Comparison of ENCODE assay signal across 33 mouse cellular contexts in genomic region chr2:80502132-80502531, GRCm38 (mm10). TPM values are rescaled to one million over a fixed set of nuclear protein-coding genes. Genes with fewer than 3 reads are reported as not detected.
"Had no signal": no experiment of that assay in that cellular context is flagged by ENCODE, and none has a peak within 500 bp of the region (broad histone marks: within the 10 kb centered on the region; RNA-seq: fewer than 3 reads in every experiment).

No protein-coding gene starts in this region.

- H3K4me3 ChIP-seq: left cerebral cortex, adult 2 months; limb, embryonic 10.5 days; limb, embryonic 12.5 days; limb, embryonic 13.5 days; limb, embryonic 15.5 days; liver, embryonic 13.5 days; liver, embryonic 15.5 days; lung, embryonic 15.5 days; megakaryocyte, embryonic 14.5 days; midbrain, embryonic 12.5 days; midbrain, embryonic 13.5 days; midbrain, embryonic 15.5 days; myocyte; neural tube, embryonic 12.5 days had no signal

- H3K9ac ChIP-seq: limb, embryonic 12.5 days; limb, embryonic 13.5 days; limb, embryonic 15.5 days; liver, embryonic 13.5 days; liver, embryonic 14.5 days; liver, embryonic 15.5 days; lung, embryonic 14.5 days; lung, embryonic 15.5 days; midbrain, embryonic 12.5 days; midbrain, embryonic 13.5 days; midbrain, embryonic 15.5 days; neural tube, embryonic 12.5 days had no signal

- H3K4me2 ChIP-seq: limb, embryonic 12.5 days; limb, embryonic 13.5 days; limb, embryonic 15.5 days; liver, embryonic 13.5 days; liver, embryonic 15.5 days; lung, embryonic 14.5 days; lung, embryonic 15.5 days; midbrain, embryonic 12.5 days; midbrain, embryonic 13.5 days; midbrain, embryonic 15.5 days; neural tube, embryonic 12.5 days had no signal

- H3K4me1 ChIP-seq: limb, embryonic 10.5 days; limb, embryonic 12.5 days; limb, embryonic 13.5 days; limb, embryonic 15.5 days; liver, embryonic 13.5 days; liver, embryonic 15.5 days; lung, embryonic 15.5 days; megakaryocyte, embryonic 14.5 days; midbrain, embryonic 12.5 days; midbrain, embryonic 13.5 days; midbrain, embryonic 15.5 days; neural tube, embryonic 12.5 days had no signal

- ATAC-seq: lung, postnatal 0 days; midbrain, embryonic 13.5 days; midbrain, embryonic 15.5 days; midbrain, embryonic 16.5 days had no signal

- H3K27me3 ChIP-seq: limb, embryonic 12.5 days; limb, embryonic 13.5 days; limb, embryonic 15.5 days; liver, embryonic 13.5 days; liver, embryonic 15.5 days; lung, embryonic 15.5 days; megakaryocyte, embryonic 14.5 days; midbrain, embryonic 12.5 days; midbrain, embryonic 13.5 days; midbrain, embryonic 15.5 days; neural tube, embryonic 12.5 days had no signal

- H3K9me3 ChIP-seq: limb, embryonic 10.5 days; limb, embryonic 12.5 days; limb, embryonic 13.5 days; limb, embryonic 15.5 days; liver, embryonic 13.5 days; liver, embryonic 15.5 days; lung, embryonic 15.5 days; megakaryocyte, embryonic 14.5 days; midbrain, embryonic 12.5 days; midbrain, embryonic 13.5 days; midbrain, embryonic 15.5 days; neural tube, embryonic 12.5 days had no signal

- H3K27ac ChIP-seq: left cerebral cortex, adult 2 months; limb, embryonic 10.5 days; limb, embryonic 12.5 days; limb, embryonic 13.5 days; limb, embryonic 15.5 days; liver, embryonic 13.5 days; liver, embryonic 14.5 days; liver, embryonic 15.5 days; lung, embryonic 15.5 days; macrophage; midbrain, embryonic 12.5 days; midbrain, embryonic 13.5 days; midbrain, embryonic 15.5 days; neural tube, embryonic 12.5 days had no signal

- DNase-seq: layer of hippocampus, postnatal 36 days; left cerebral cortex, postnatal 4 days; liver; liver, embryonic 13.5 days; lung, adult 18-20 months; lung, adult 2 months; lung, embryonic 14.5 days; lung, postnatal 10 days; lung, postnatal 14 days; lung, postnatal 36 days; lung, postnatal 4 days; midbrain, embryonic 14.5 days had no signal

RNA-seq across cellular contexts. Expression of gene Frzb, which starts 54.7 kb away (rescaled TPM):
- total RNA-seq: megakaryocyte progenitor cell, adult 5-6 weeks; megakaryocyte, adult 5-6 weeks; megakaryocyte-erythroid progenitor cell, adult 5-6 weeks; monocyte, adult 5-6 weeks had no signal
- polyA plus RNA-seq: macrophage had no signal
